Mouse (Mus musculus): ENCODE data around the gene Mier2. TPM values are rescaled to one million over a fixed set of nuclear protein-coding genes. Genes with fewer than 3 reads are reported as not detected.

The Mier2 gene
- polyA plus RNA-seq, 1 experiment from 2014 or later = 54.2 TPM

GRCm38 (mm10) chr10:79541522-79541921 is 13.5 kb downstream of the Mier2 start:
- Histone ChIP-seq H3K27ac (replicated peaks; ENCODE audit: low read depth, low read length) (no peak overlapping the region), H3K4me3 (ENCODE audit: low read depth, low read length) (no peak overlapping the region), H3K36me3 (ENCODE audit: control insufficient read depth, insufficient read depth, low read length) (peaks cover 30% of the 10 kb centered on the region), H3K9me3 (ENCODE audit: control insufficient read depth, low read length) (no peaks in the 10 kb centered on the region), H3K27me3 (ENCODE audit: control insufficient read depth, insufficient read depth, low read length) (no peaks in the 10 kb centered on the region), H3K9ac (ENCODE audit: low read length) (no peak overlapping the region), H3K4me2 (ENCODE audit: low read depth, severe bottlenecking) (no peak overlapping the region), H3K4me1 (ENCODE audit: control insufficient read depth, insufficient read depth, low read length) (no peaks in the 10 kb centered on the region)
- WGBS = 87% methylated on average over 15 of the region's 15 CpGs
- DNase-seq (ENCODE audit: low spot score) (no peak), ATAC-seq (ENCODE audit: insufficient number of reproducible peaks, low FRiP score, low TSS enrichment, low read depth) (no peak)

- 93% methylated on average over 11 of the region's 11 CpGs for WGBS
- no peak overlapping the region for H3K9ac ChIP-seq (ENCODE audit: low read length)
- peaks cover 27% of the 10 kb centered on the region for H3K36me3 ChIP-seq (ENCODE audit: control insufficient read depth, insufficient read depth, low read length)
- H3K4me3 ChIP-seq (ENCODE audit: low read depth, low read length) = no peak overlapping the region
- H3K4me1 ChIP-seq (ENCODE audit: control insufficient read depth, insufficient read depth, low read length) = no peaks in the 10 kb centered on the region
- no peaks in the 10 kb centered on the region for H3K27me3 ChIP-seq (ENCODE audit: control insufficient read depth, insufficient read depth, low read length)
- DNase-seq (ENCODE audit: low spot score) = no peak
- H3K9me3 ChIP-seq (ENCODE audit: control insufficient read depth, low read length) = no peaks in the 10 kb centered on the region
- H3K27ac ChIP-seq (replicated peaks; ENCODE audit: low read depth, low read length) = no peak overlapping the region
- no peak for ATAC-seq (ENCODE audit: insufficient number of reproducible peaks, low FRiP score, low TSS enrichment, low read depth)
- H3K4me2 ChIP-seq (ENCODE audit: low read depth, severe bottlenecking) = no peak overlapping the region
Observed at GRCm38 (mm10) chr10:79540746-79541145, 14.3 kb downstream of the Mier2 start.

GRCm38 (mm10) chr10:79539701-79540495 is 15.1 kb downstream of the Mier2 start:
- DNase-seq (ENCODE audit: low spot score) (no peak), ATAC-seq (ENCODE audit: insufficient number of reproducible peaks, low FRiP score, low TSS enrichment, low read depth) (no peak)
- H3K27ac ChIP-seq (replicated peaks; ENCODE audit: low read depth, low read length) = no peak overlapping the region
- H3K4me3 ChIP-seq (ENCODE audit: low read depth, low read length) = no peak overlapping the region
- H3K27me3 ChIP-seq (ENCODE audit: control insufficient read depth, insufficient read depth, low read length) = no peaks in the 10 kb centered on the region
- peaks cover 26% of the 10 kb centered on the region for H3K36me3 ChIP-seq (ENCODE audit: control insufficient read depth, insufficient read depth, low read length)
- H3K9ac ChIP-seq (ENCODE audit: low read length) = no peak overlapping the region
- H3K4me2 ChIP-seq (ENCODE audit: low read depth, severe bottlenecking) = no peak overlapping the region
- 92% methylated on average over 16 of the region's 16 CpGs for WGBS
- H3K9me3 ChIP-seq (ENCODE audit: control insufficient read depth, low read length) = no peaks in the 10 kb centered on the region
- H3K4me1 ChIP-seq (ENCODE audit: control insufficient read depth, insufficient read depth, low read length) = no peaks in the 10 kb centered on the region

GRCm38 (mm10) chr10:79538873-79539272 is 16.1 kb downstream of the Mier2 start:
- no peak overlapping the region for H3K27ac ChIP-seq (replicated peaks; ENCODE audit: low read depth, low read length)
- ATAC-seq (ENCODE audit: insufficient number of reproducible peaks, low FRiP score, low TSS enrichment, low read depth) (no peak), DNase-seq (ENCODE audit: low spot score) (no peak)
- H3K27me3 ChIP-seq (ENCODE audit: control insufficient read depth, insufficient read depth, low read length) = no peaks in the 10 kb centered on the region
- no peak overlapping the region for H3K4me2 ChIP-seq (ENCODE audit: low read depth, severe bottlenecking)
- H3K36me3 ChIP-seq (ENCODE audit: control insufficient read depth, insufficient read depth, low read length) = peaks cover 21% of the 10 kb centered on the region
- 71% methylated on average over 4 of the region's 4 CpGs for WGBS
- H3K4me1 ChIP-seq (ENCODE audit: control insufficient read depth, insufficient read depth, low read length) = no peaks in the 10 kb centered on the region
- H3K4me3 ChIP-seq (ENCODE audit: low read depth, low read length) = no peak overlapping the region
- no peaks in the 10 kb centered on the region for H3K9me3 ChIP-seq (ENCODE audit: control insufficient read depth, low read length)
- H3K9ac ChIP-seq (ENCODE audit: low read length) = no peak overlapping the region

GRCm38 (mm10) chr10:79538323-79538722 is 16.7 kb downstream of the Mier2 start:
- no peaks in the 10 kb centered on the region for H3K9me3 ChIP-seq (ENCODE audit: control insufficient read depth, low read length)
- no peak for DNase-seq (ENCODE audit: low spot score)
- no peak for ATAC-seq (ENCODE audit: insufficient number of reproducible peaks, low FRiP score, low TSS enrichment, low read depth)
- WGBS = 93% methylated on average over 3 of the region's 3 CpGs
- H3K4me1 ChIP-seq (ENCODE audit: control insufficient read depth, insufficient read depth, low read length) = no peaks in the 10 kb centered on the region
- no peak overlapping the region for H3K27ac ChIP-seq (replicated peaks; ENCODE audit: low read depth, low read length)
- H3K9ac ChIP-seq (ENCODE audit: low read length) = no peak overlapping the region
- no peak overlapping the region for H3K4me3 ChIP-seq (ENCODE audit: low read depth, low read length)
- H3K4me2 ChIP-seq (ENCODE audit: low read depth, severe bottlenecking) = no peak overlapping the region
- H3K36me3 ChIP-seq (ENCODE audit: control insufficient read depth, insufficient read depth, low read length) = peaks cover 16% of the 10 kb centered on the region
- no peaks in the 10 kb centered on the region for H3K27me3 ChIP-seq (ENCODE audit: control insufficient read depth, insufficient read depth, low read length)

GRCm38 (mm10) chr10:79537781-79538180 is 17.2 kb downstream of the Mier2 start:
- H3K9me3 ChIP-seq (ENCODE audit: control insufficient read depth, low read length) = no peaks in the 10 kb centered on the region
- no peaks in the 10 kb centered on the region for H3K4me1 ChIP-seq (ENCODE audit: control insufficient read depth, insufficient read depth, low read length)
- ATAC-seq (ENCODE audit: insufficient number of reproducible peaks, low FRiP score, low TSS enrichment, low read depth) (no peak), DNase-seq (ENCODE audit: low spot score) (no peak)
- H3K27me3 ChIP-seq (ENCODE audit: control insufficient read depth, insufficient read depth, low read length) = no peaks in the 10 kb centered on the region
- H3K36me3 ChIP-seq (ENCODE audit: control insufficient read depth, insufficient read depth, low read length) = peaks cover 16% of the 10 kb centered on the region
- WGBS = 89% methylated on average over 2 of the region's 2 CpGs
- no peak overlapping the region for H3K9ac ChIP-seq (ENCODE audit: low read length)
- no peak overlapping the region for H3K27ac ChIP-seq (replicated peaks; ENCODE audit: low read depth, low read length)
- H3K4me3 ChIP-seq (ENCODE audit: low read depth, low read length) = no peak overlapping the region
- no peak overlapping the region for H3K4me2 ChIP-seq (ENCODE audit: low read depth, severe bottlenecking)

GRCm38 (mm10) chr10:79537271-79537670 is 17.7 kb downstream of the Mier2 start:
- Histone ChIP-seq H3K36me3 (ENCODE audit: control insufficient read depth, insufficient read depth, low read length) (peaks cover 11% of the 10 kb centered on the region), H3K9ac (ENCODE audit: low read length) (no peak overlapping the region), H3K9me3 (ENCODE audit: control insufficient read depth, low read length) (no peaks in the 10 kb centered on the region), H3K27ac (replicated peaks; ENCODE audit: low read depth, low read length) (no peak overlapping the region), H3K4me1 (ENCODE audit: control insufficient read depth, insufficient read depth, low read length) (no peaks in the 10 kb centered on the region), H3K4me3 (ENCODE audit: low read depth, low read length) (no peak overlapping the region), H3K4me2 (ENCODE audit: low read depth, severe bottlenecking) (no peak overlapping the region), H3K27me3 (ENCODE audit: control insufficient read depth, insufficient read depth, low read length) (no peaks in the 10 kb centered on the region)
- no peak for ATAC-seq (ENCODE audit: insufficient number of reproducible peaks, low FRiP score, low TSS enrichment, low read depth)
- WGBS = 90% methylated on average over 7 of the region's 7 CpGs
- DNase-seq (ENCODE audit: low spot score) = no peak

- Histone ChIP-seq H3K36me3 (ENCODE audit: control insufficient read depth, insufficient read depth, low read length) (peaks cover 9% of the 10 kb centered on the region), H3K27ac (replicated peaks; ENCODE audit: low read depth, low read length) (no peak overlapping the region), H3K4me1 (ENCODE audit: control insufficient read depth, insufficient read depth, low read length) (no peaks in the 10 kb centered on the region), H3K4me2 (ENCODE audit: low read depth, severe bottlenecking) (no peak overlapping the region), H3K4me3 (ENCODE audit: low read depth, low read length) (no peak overlapping the region), H3K9ac (ENCODE audit: low read length) (no peak overlapping the region), H3K9me3 (ENCODE audit: control insufficient read depth, low read length) (no peaks in the 10 kb centered on the region), H3K27me3 (ENCODE audit: control insufficient read depth, insufficient read depth, low read length) (no peaks in the 10 kb centered on the region)
- WGBS = 73% methylated on average over 12 of the region's 12 CpGs
- ATAC-seq (ENCODE audit: insufficient number of reproducible peaks, low FRiP score, low TSS enrichment, low read depth) = no peak
- no peak for DNase-seq (ENCODE audit: low spot score)
Observed at GRCm38 (mm10) chr10:79536461-79537080, 18.4 kb downstream of the Mier2 start.

Data from limb, embryonic 11.5 days (tissue).